In the genomic region with DNA sequence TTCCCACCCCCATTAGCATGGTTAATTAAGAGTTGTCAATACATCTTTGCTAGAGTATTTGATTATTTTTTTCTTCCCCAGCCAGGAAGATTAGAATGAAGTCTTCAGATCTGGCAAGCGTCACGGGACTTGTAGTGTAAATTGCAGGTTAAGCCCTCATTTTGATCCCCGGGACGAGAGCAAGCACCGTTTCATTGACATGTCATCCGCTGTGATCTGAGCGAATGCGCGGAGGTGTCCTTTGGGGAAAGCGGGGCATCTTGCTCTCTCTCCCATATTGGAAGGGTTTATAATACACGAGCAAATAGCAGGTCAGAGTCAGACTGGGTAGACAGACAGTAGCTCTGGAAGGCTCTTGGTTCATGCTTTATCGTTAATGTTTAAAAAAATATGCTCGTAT, we compare ENCODE assay signal across 28 mouse cellular contexts.
"Had no signal": no experiment of that assay in that cellular context is flagged by ENCODE, and none has a peak within 500 bp of the region (broad histone marks: within the 10 kb centered on the region; RNA-seq: fewer than 3 reads in every experiment).

No protein-coding gene starts in this region.

- H3K4me2 ChIP-seq: embryonic facial prominence, embryonic 12.5 days; embryonic facial prominence, embryonic 13.5 days; embryonic facial prominence, embryonic 15.5 days; forebrain, embryonic 12.5 days; forebrain, embryonic 13.5 days; forebrain, embryonic 15.5 days had no signal

- ATAC-seq: forebrain, embryonic 13.5 days; forebrain, embryonic 14.5 days; forebrain, embryonic 15.5 days; forebrain, embryonic 16.5 days; forebrain, postnatal 0 days had no signal

- H3K9me3 ChIP-seq: embryonic facial prominence, embryonic 10.5 days; embryonic facial prominence, embryonic 12.5 days; embryonic facial prominence, embryonic 13.5 days; embryonic facial prominence, embryonic 15.5 days; forebrain, embryonic 10.5 days; forebrain, embryonic 12.5 days; forebrain, embryonic 13.5 days; forebrain, embryonic 15.5 days had no signal

- H3K4me1 ChIP-seq: embryonic facial prominence, embryonic 12.5 days; embryonic facial prominence, embryonic 13.5 days; embryonic facial prominence, embryonic 15.5 days; forebrain, embryonic 15.5 days had no signal

- DNase-seq: cerebellum, adult 8-10 months; cerebellum, adult 9-10 months; cerebellum, adult 9-11 months; cerebellum, postnatal 10 days; cerebellum, postnatal 14 days; cerebellum, postnatal 25 days; cerebellum, postnatal 36 days; embryo, embryonic 11 days; forebrain, postnatal 0 days; gastrocnemius, adult 2 months; gastrocnemius, postnatal 10 days; gastrocnemius, postnatal 14 days; gastrocnemius, postnatal 25 days; gastrocnemius, postnatal 36 days; heart, adult 11 months; heart, adult 18-20 months; heart, adult 2 months had no signal

- H3K27me3 ChIP-seq: embryonic facial prominence, embryonic 12.5 days; embryonic facial prominence, embryonic 15.5 days; forebrain, embryonic 12.5 days; forebrain, embryonic 13.5 days; forebrain, embryonic 15.5 days had no signal

- H3K4me3 ChIP-seq: embryonic facial prominence, embryonic 10.5 days; embryonic facial prominence, embryonic 12.5 days; embryonic facial prominence, embryonic 13.5 days; embryonic facial prominence, embryonic 15.5 days; erythroblast, embryonic 14.5 days; forebrain, embryonic 10.5 days; forebrain, embryonic 12.5 days; forebrain, embryonic 13.5 days; forebrain, embryonic 15.5 days; gastrocnemius, adult 2 months; heart, adult 2 months had no signal

- H3K27ac ChIP-seq: embryonic facial prominence, embryonic 10.5 days; embryonic facial prominence, embryonic 12.5 days; embryonic facial prominence, embryonic 13.5 days; embryonic facial prominence, embryonic 15.5 days; forebrain, embryonic 10.5 days; forebrain, embryonic 12.5 days; forebrain, embryonic 13.5 days; forebrain, embryonic 15.5 days; gastrocnemius, adult 2 months; heart, adult 2 months had no signal

- H3K9ac ChIP-seq: embryonic facial prominence, embryonic 12.5 days; embryonic facial prominence, embryonic 13.5 days; embryonic facial prominence, embryonic 15.5 days; forebrain, embryonic 12.5 days; forebrain, embryonic 13.5 days; forebrain, embryonic 15.5 days; forebrain, postnatal 0 days had no signal

- H3K36me3 ChIP-seq: embryonic facial prominence, embryonic 10.5 days; embryonic facial prominence, embryonic 12.5 days; embryonic facial prominence, embryonic 13.5 days; embryonic facial prominence, embryonic 15.5 days; forebrain, embryonic 10.5 days; forebrain, embryonic 12.5 days; forebrain, embryonic 15.5 days had no signal
